Mouse (Mus musculus) forebrain, embryonic 14.5 days (tissue): ENCODE results near the gene Vapa. TPM values are rescaled to one million over a fixed set of nuclear protein-coding genes. Genes with fewer than 3 reads are reported as not detected.

ENCODE experiments used
- ATAC-seq: fragments of 200-750 bp; cut with Nextera tagmentation; 2 replicates; pipeline ENCODE4 v1.8.0; 2017; ENCODE audit warnings: mild to moderate bottlenecking, moderate library complexity
- DNase-seq: peaks from one replicate; pipeline ENCODE4 v3.0.0-alpha.2; 2015; ENCODE audit warnings: low spot score
- H3K27ac ChIP-seq: fragments of 300-500 bp; sonication (generic); 2 replicates; pipeline ENCODE4 v1.5.1; 2014; ENCODE audit warnings: low read depth, mild to moderate bottlenecking, control low read depth, low read length, moderate library complexity
- H3K27me3 ChIP-seq: fragments of 300-500 bp; sonication (generic); replicated peaks from 2 replicates; pipeline ENCODE4 v1.6.1; 2014; ENCODE audit warnings: low read length, control low read depth, mixed read lengths; ENCODE audit not compliant: control insufficient read depth, insufficient read depth
- H3K36me3 ChIP-seq: fragments of 300-500 bp; sonication (generic); 2 replicates; pipeline ENCODE4 v1.6.1; 2014; ENCODE audit warnings: low read length, control low read depth; ENCODE audit not compliant: control insufficient read depth, insufficient read depth
- H3K4me1 ChIP-seq: fragments of 300-500 bp; sonication (generic); 2 replicates; pipeline ENCODE4 v1.6.1; 2014; ENCODE audit warnings: antibody characterized with exemption, low read length, control low read depth; ENCODE audit not compliant: control insufficient read depth, insufficient read depth
- H3K4me2 ChIP-seq: fragments of 300-500 bp; sonication (generic); 2 replicates; pipeline ENCODE4 v1.6.1; 2014; ENCODE audit warnings: mild to moderate bottlenecking, control low read depth, low read length
- H3K4me3 ChIP-seq: fragments of 300-500 bp; sonication (generic); 2 replicates; pipeline ENCODE4 v1.5.1; 2014; ENCODE audit warnings: low read depth, low read length, control low read depth
- H3K9ac ChIP-seq: fragments of 300-500 bp; sonication (generic); 2 replicates; pipeline ENCODE4 v1.6.1; 2014; ENCODE audit warnings: mild to moderate bottlenecking, low read length, control low read depth, moderate library complexity
- H3K9me3 ChIP-seq: fragments of 300-500 bp; sonication (generic); replicated peaks from 2 replicates; pipeline ENCODE4 v1.6.1; 2016; ENCODE audit warnings: low read length, control low read depth, mixed read lengths; ENCODE audit not compliant: control insufficient read depth
- WGBS: fragments of 180-500 bp; shearing (Covaris S2); extraction: QIAGEN DNeasy Blood & Tissue Kit; methylation state at CpG from one replicate; pipeline ENCODE4 v1.1.7; 2014; 5-methylcytosine and 5-hydroxymethylcytosine counted together
- polyA plus RNA-seq: library from polyadenylated mRNA; unstranded; fragments of >200 nt; fragmentation: Nextera tagmentation; extraction: Ambion mirVana; gene quantifications from 2 replicates; pipeline ENCODE4 v1.2.1, GENCODE M21; 2014

Vapa gene
- polyA plus RNA-seq = 247 TPM in 2 replicates

DNA sequence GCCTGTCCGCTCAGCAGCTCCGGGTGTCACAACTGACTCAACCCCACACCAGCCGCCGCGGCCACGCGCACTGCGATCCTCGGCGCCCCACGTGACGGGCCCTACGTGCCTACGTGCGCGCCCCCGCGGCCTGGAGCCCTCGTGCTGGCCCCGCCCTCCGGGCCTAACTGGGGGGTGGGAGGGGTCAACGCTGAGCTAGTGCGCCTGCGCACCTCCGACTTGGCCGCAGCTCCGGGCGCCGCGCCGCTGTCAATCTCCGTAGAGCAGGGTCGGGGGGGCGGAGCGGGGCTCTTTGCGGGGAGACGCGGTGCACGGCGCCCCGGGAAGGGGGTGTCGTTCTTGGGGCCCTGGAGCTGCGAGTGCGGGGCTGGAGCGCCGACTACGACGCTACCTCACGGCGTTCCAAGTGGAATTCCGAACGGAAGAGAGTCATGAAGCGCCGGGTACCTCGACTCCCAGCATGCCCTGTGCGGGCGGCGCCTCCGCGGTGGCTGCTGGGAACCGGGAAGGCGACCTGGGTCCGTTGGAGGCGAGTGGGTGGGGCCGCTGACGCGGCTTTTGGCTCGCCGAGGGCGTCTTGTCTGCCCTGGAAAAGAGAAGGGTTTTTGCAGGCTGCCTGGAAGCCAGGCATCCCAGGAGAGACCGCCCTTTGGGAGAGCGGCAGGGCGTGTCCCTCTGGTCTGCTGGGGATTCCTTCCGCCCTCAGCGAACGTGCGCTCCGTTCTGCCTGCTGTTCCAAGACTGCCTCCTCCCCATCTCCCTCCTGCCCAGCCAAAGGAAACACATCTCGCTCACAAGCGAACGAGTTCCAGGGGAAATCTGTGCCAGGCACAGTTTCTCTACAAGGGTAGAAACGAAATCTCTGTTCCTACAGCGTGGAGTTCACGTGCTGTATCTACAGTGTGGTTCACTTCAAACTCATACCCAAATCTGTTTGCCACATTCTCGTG is at the start of gene Vapa:
TSS of gene Vapa (minus strand) at position 93 of the 950 bp plus-strand sequence.
- Histone ChIP-seq H3K9me3 (no peaks in the 10 kb centered on the region), H3K27ac (peak within 1 kb of the TSS; percentile 99), H3K4me3 (peak within 1 kb of the TSS; percentile 94), H3K9ac (peak within 1 kb of the TSS; percentile 97), H3K27me3 (no peaks in the 10 kb centered on the region), H3K4me2 (peak within 1 kb of the TSS; percentile 74), H3K36me3 (no peaks in the 10 kb centered on the region), H3K4me1 (peaks cover 22% of the 10 kb centered on the region)
- WGBS = under 1% methylated on average over 75 of the region's 85 CpGs
- ATAC-seq = peak; percentile 94
- DNase-seq = peak; percentile 99

DNA sequence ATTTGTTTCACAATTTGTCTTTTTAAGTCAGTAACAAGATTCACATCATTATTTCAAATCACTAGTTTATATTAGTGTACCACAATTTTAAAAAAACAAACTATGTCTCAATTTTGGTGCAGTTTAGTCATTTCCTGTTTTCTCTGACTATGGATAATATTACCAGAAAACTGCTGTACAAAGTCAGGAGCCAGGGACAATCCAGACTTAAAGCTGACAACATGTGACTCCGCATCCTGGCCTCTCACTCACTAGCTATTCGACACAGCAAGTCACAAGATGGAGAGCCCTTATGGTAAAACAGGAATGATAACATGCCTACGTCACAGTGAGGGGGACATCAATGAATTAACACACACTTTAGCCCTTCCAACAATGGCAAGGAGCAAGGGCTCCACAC is 49.3 kb upstream of the Vapa start:
- Histone ChIP-seq H3K36me3 (peaks cover 6% of the 10 kb centered on the region; the same call in 1 of the 2 replicates), H3K27me3 (no peaks in the 10 kb centered on the region), H3K9ac (no peak overlapping the region), H3K27ac (no peak overlapping the region), H3K4me1 (no peaks in the 10 kb centered on the region), H3K4me2 (no peak overlapping the region), H3K4me3 (no peak overlapping the region), H3K9me3 (no peaks in the 10 kb centered on the region)
- DNase-seq (no peak), ATAC-seq (no peak)
- whole genome bisulfite sequencing = 88% methylated on average over 3 of the region's 3 CpGs

DNA sequence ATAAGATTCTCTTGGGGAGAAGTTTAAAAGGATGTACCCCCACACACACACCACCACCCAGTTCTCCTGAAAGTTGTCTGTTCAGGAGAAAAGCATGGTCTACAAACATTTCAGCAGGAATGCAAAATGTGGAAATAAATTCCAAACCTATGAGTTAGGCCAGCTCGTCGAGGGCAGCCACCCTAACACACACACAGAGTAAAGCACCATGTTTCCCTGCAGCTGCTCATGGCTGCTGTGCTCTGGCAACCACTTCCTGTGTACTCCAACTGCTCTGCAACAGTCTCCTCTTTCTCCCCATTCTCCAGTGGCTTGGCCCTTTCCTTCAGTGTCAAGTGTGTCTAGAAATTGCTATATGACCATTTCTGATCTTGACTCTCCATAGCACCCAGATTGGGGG is 45.1 kb upstream of the Vapa start:
- H3K36me3 ChIP-seq = no peaks in the 10 kb centered on the region
- no peaks in the 10 kb centered on the region for H3K9me3 ChIP-seq
- H3K9ac ChIP-seq = no peak overlapping the region
- H3K4me3 ChIP-seq = no peak overlapping the region
- DNase-seq (no peak), ATAC-seq (no peak)
- H3K27ac ChIP-seq = no peak overlapping the region
- no peaks in the 10 kb centered on the region for H3K4me1 ChIP-seq
- H3K4me2 ChIP-seq = no peak overlapping the region
- 90% methylated on average over 2 of the region's 2 CpGs for WGBS
- no peaks in the 10 kb centered on the region for H3K27me3 ChIP-seq

DNA sequence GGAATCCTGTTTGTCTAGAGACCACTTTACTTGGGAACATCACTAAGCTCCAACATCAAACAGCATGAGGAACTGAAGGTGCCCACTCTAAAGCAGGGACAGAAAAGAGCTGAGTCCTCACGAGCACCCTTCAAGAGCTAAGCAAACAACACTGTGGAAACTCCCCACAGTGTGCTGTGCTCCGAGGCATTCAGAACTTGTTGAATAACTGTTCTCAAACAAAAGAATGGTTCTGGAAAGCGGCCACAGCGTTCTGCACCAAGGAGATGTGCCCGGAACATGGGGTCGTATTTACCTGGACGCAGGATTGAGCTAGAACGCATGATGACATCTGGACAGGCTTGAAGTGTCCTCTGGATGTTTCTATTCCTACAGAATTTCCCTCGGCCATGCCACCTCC is 44.6 kb upstream of the Vapa start:
- no peak overlapping the region for H3K9ac ChIP-seq
- ATAC-seq = no peak
- no peak for DNase-seq
- WGBS = 83% methylated on average over 9 of the region's 9 CpGs
- no peak overlapping the region for H3K27ac ChIP-seq
- no peaks in the 10 kb centered on the region for H3K9me3 ChIP-seq
- H3K36me3 ChIP-seq = no peaks in the 10 kb centered on the region
- no peaks in the 10 kb centered on the region for H3K4me1 ChIP-seq
- no peak overlapping the region for H3K4me3 ChIP-seq
- H3K4me2 ChIP-seq = no peak overlapping the region
- no peaks in the 10 kb centered on the region for H3K27me3 ChIP-seq

DNA sequence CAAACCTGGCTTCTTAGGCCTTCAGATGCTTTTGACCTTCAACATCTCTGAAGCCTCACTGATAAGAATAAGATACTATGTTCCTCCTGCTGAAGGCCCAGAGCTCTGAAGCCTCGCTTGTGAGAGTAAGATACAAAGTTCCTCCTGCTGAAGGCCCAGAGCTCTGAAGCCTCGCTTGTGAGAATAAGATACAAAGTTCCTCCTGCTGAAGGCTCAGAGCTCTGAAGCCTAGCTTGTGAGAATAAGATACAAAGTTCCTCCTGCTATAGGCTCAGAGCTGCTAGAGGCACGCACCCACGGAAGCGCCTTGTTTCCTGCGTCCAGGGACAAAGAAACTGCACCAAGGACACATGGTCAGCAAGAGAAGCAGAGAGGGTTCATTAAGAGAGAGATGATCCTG is 43.4 kb upstream of the Vapa start:
- 98% methylated on average over 6 of the region's 6 CpGs for WGBS
- DNase-seq (no peak), ATAC-seq (no peak)
- no peaks in the 10 kb centered on the region for H3K9me3 ChIP-seq
- H3K27me3 ChIP-seq = no peaks in the 10 kb centered on the region
- no peak overlapping the region for H3K4me2 ChIP-seq
- no peaks in the 10 kb centered on the region for H3K36me3 ChIP-seq
- no peak overlapping the region for H3K4me3 ChIP-seq
- H3K4me1 ChIP-seq = no peaks in the 10 kb centered on the region
- no peak overlapping the region for H3K27ac ChIP-seq
- no peak overlapping the region for H3K9ac ChIP-seq

DNA sequence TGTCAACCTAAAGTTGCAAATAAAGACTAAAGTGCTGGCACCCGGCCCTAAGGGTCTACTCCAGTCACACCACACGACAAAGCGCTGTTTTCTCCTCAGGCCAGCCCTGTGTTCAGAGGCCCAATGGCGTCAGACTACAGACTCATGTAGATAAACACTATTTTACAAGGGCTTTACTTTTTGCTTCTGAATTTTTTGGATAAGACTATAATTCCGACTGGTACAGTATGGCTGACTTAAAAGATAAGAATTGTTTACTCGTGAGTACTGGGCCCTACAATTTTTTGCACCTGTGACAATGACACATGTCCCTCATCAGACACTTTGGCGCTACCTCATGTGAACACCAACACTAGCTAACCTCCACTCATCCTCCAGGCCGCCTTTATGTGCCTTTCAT is 42.7 kb upstream of the Vapa start:
- no peak overlapping the region for H3K4me3 ChIP-seq
- 88% methylated on average over 8 of the region's 8 CpGs for WGBS
- DNase-seq (no peak), ATAC-seq (no peak)
- H3K4me2 ChIP-seq = no peak overlapping the region
- H3K36me3 ChIP-seq = no peaks in the 10 kb centered on the region
- H3K9ac ChIP-seq = no peak overlapping the region
- no peaks in the 10 kb centered on the region for H3K27me3 ChIP-seq
- no peaks in the 10 kb centered on the region for H3K4me1 ChIP-seq
- no peak overlapping the region for H3K27ac ChIP-seq
- no peaks in the 10 kb centered on the region for H3K9me3 ChIP-seq

DNA sequence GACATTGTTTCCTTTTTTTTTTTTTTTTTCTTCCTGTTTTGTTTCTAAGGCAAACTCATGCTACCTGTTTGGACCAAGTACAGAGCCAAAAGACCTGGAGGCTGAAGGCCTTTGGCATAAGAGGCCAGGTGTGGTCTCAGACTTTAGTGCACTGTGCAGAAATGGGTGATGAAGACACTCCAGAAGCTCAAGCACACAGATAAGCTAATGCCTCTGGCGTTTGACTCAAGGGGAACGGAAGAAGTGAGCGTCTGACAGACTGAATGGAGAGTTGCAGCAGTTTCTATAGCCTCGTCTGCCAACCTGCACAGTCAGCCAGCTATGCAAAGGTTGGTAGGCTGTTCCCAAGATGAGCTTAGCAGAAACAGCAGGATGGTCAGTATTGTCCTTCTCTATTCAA is 42.3 kb upstream of the Vapa start:
- H3K9me3 ChIP-seq = no peaks in the 10 kb centered on the region
- H3K27ac ChIP-seq = no peak overlapping the region
- DNase-seq = no peak
- H3K4me3 ChIP-seq = no peak overlapping the region
- 81% methylated on average over 4 of the region's 4 CpGs for WGBS
- no peaks in the 10 kb centered on the region for H3K4me1 ChIP-seq
- no peaks in the 10 kb centered on the region for H3K27me3 ChIP-seq
- H3K4me2 ChIP-seq = no peak overlapping the region
- H3K9ac ChIP-seq = no peak overlapping the region
- no peak for ATAC-seq
- H3K36me3 ChIP-seq = no peaks in the 10 kb centered on the region

DNA sequence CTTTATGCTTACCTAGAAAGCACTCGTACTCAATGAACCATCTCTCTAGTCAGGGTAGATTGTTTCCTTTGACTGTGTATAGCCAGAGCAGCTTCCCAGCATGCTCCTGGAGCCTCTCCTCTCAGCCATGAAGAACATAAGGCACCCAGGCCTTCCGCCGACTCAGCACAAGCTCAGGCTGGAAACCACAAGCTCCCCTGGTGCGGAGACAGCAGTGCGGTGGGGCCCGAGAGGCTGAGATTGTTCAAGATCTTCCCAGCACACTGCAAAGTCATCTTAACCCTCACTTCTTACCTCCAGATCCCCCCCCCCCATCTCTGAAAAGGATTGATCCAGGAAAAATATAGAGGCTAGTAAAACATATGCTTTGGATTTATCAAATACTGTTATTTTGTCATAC is 37.2 kb upstream of the Vapa start:
- no peak overlapping the region for H3K4me3 ChIP-seq
- H3K4me1 ChIP-seq = no peaks in the 10 kb centered on the region
- H3K36me3 ChIP-seq = no peaks in the 10 kb centered on the region
- H3K9me3 ChIP-seq = no peaks in the 10 kb centered on the region
- no peaks in the 10 kb centered on the region for H3K27me3 ChIP-seq
- DNase-seq = no peak
- 93% methylated on average over 6 of the region's 6 CpGs for WGBS
- no peak overlapping the region for H3K9ac ChIP-seq
- ATAC-seq = no peak
- H3K4me2 ChIP-seq = no peak overlapping the region
- H3K27ac ChIP-seq = no peak overlapping the region

DNA sequence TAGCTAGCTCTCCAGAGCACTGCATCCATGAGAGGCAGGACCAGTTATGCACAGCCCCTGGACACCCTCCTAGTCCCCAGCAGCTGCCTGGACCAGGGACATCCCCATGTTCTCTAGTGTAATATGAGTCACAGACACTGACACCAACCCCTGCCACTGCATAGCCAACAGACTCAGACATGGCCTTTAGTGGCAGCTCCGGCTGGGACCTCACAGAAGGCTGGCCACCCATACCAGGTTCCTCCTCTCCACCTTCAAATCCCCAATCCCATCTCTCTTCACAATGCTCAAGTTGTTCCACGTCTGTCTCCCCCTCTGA is 35.8 kb upstream of the Vapa start:
- H3K4me1 ChIP-seq = no peaks in the 10 kb centered on the region
- no peak overlapping the region for H3K4me3 ChIP-seq
- no peak for ATAC-seq
- 90% methylated on average over 2 of the region's 2 CpGs for WGBS
- no peak for DNase-seq
- H3K9ac ChIP-seq = no peak overlapping the region
- no peaks in the 10 kb centered on the region for H3K9me3 ChIP-seq
- H3K27ac ChIP-seq = no peak overlapping the region
- H3K27me3 ChIP-seq = no peaks in the 10 kb centered on the region
- H3K4me2 ChIP-seq = no peak overlapping the region
- no peaks in the 10 kb centered on the region for H3K36me3 ChIP-seq
